Mouse (Mus musculus): ENCODE measurements at regions not wholly inside any gene's neighbourhood (a gene's known extent, or its start where the extent isn't known, plus 50 kb on each side); places are given as distances from the start of the nearest gene placed in this dataset.

DNA sequence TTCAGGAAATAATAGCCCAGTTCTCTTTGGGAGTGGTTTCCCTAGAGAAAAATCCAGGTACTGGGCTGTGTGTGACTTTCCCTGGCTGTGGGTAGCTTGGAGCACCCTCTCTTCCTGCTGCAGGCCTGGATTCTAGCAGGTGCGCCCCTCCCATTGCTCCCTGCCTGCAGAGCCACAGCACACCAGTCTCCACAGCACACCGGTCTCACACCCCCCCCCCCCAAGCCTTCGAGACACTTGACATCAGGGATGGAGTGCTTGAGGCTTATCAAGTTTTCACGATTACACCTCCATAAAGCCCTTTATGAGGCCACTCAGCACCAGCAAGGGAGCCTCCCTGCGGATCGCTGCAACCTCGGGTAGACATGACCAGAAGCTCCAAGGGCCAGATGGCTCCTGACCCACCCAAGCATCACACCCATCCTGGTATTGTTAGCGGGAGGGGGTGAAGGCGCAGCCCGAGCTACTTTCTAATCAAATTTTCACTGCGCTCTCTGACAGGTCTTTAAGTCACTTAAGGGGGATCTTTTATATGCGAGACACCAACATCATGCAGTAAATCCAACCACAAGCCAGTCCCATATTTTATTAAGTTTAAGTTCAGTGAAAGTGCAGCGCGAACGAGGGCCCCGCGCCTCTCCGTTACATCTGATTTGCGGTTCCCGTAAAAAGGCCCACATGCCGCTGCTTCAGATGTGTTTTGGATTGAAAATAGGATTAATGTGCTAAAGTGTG, 119.8 kb upstream of the Gsc start:
- ATAC-seq (replicated peaks; ENCODE audit: insufficient number of reproducible peaks, low FRiP score, low TSS enrichment, low read depth) (peak; percentile 19; the same call in 1 of the 2 replicates), DNase-seq (ENCODE audit: low spot score) (no peak)
- no peak overlapping the region for H3K4me3 ChIP-seq (ENCODE audit: low read depth, low read length)
- H3K36me3 ChIP-seq (replicated peaks; ENCODE audit: control insufficient read depth, insufficient read depth, low read depth, low read length), result no peaks in the 10 kb centered on the region
- 0 out of 2 replicates have a peak overlapping the region, but pooled peaks have one; percentile 4 for H3K4me2 ChIP-seq (ENCODE audit: low read depth, low read length)
- no peaks in the 10 kb centered on the region for H3K27me3 ChIP-seq (ENCODE audit: control insufficient read depth, insufficient read depth, low read length)
- H3K9me3 ChIP-seq (replicated peaks; ENCODE audit: control insufficient read depth, low read length), result no peaks in the 10 kb centered on the region
- 44% methylated on average over 21 of the region's 21 CpGs for WGBS
- no peaks in the 10 kb centered on the region; the same call in 1 of the 2 replicates for H3K4me1 ChIP-seq (ENCODE audit: control insufficient read depth, insufficient read depth, low read length)
- H3K9ac ChIP-seq (replicated peaks; ENCODE audit: low read length), result peak overlapping the region; percentile 3; the same call in 1 of the 2 replicates
- 0 out of 2 replicates have a peak overlapping the region, but pooled peaks have one; percentile 0 for H3K27ac ChIP-seq (replicated peaks; ENCODE audit: low read depth, low read length)

DNA sequence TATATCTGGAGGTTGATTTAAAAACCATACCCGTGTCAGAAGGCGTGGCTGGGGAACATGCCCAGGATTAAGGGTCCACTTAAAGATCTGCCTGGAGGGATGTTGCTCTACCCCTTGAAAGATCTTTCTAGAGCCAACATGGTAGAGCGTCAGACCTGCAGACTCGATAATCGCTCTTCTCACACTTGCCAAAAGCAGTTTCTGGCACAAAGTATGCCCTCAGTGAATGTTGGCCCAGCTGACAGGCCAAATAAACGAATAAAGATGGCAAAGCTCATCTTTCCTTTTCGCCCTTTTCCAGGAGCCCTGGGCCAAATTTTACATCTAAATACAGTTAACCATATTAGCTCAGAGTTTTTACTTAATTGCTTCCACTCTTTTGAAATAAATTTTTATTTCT, 118.4 kb upstream of the Gsc start:
- no peaks in the 10 kb centered on the region for H3K9me3 ChIP-seq (replicated peaks; ENCODE audit: control insufficient read depth, low read length)
- no peak for ATAC-seq (replicated peaks; ENCODE audit: insufficient number of reproducible peaks, low FRiP score, low TSS enrichment, low read depth)
- DNase-seq (ENCODE audit: low spot score), result no peak
- no peaks in the 10 kb centered on the region for H3K27me3 ChIP-seq (ENCODE audit: control insufficient read depth, insufficient read depth, low read length)
- 83% methylated on average over 7 of the region's 7 CpGs for WGBS
- H3K4me3 ChIP-seq (ENCODE audit: low read depth, low read length), result no peak overlapping the region
- H3K27ac ChIP-seq (replicated peaks; ENCODE audit: low read depth, low read length), result no peak overlapping the region
- no peak overlapping the region for H3K4me2 ChIP-seq (ENCODE audit: low read depth, low read length)
- no peaks in the 10 kb centered on the region for H3K36me3 ChIP-seq (replicated peaks; ENCODE audit: control insufficient read depth, insufficient read depth, low read depth, low read length)
- H3K9ac ChIP-seq (replicated peaks; ENCODE audit: low read length), result no peak overlapping the region
- H3K4me1 ChIP-seq (ENCODE audit: control insufficient read depth, insufficient read depth, low read length), result no peaks in the 10 kb centered on the region; the same call in 1 of the 2 replicates

DNA sequence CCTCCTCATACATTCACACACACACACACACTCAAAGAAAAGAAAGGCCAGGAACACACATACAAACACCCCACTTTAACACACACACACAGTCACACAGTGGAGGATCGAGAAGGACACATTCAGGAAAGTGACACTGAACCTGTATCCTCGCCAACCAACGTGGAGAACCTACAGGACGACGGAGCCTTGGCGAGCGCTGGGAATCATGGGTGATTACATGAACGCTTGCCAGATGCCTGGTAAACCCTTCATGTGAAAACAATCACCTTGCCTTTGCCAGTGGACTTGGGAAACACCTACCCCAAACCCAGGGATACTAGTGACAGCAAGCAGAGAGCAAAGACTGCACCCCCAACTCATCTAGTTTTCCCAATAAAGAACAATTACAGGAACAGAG, 117.2 kb upstream of the Gsc start:
- Histone ChIP-seq H3K9me3 (replicated peaks; ENCODE audit: control insufficient read depth, low read length) (no peaks in the 10 kb centered on the region), H3K27ac (replicated peaks; ENCODE audit: low read depth, low read length) (no peak overlapping the region), H3K4me1 (ENCODE audit: control insufficient read depth, insufficient read depth, low read length) (no peaks in the 10 kb centered on the region; the same call in 1 of the 2 replicates), H3K4me2 (ENCODE audit: low read depth, low read length) (no peak overlapping the region), H3K27me3 (ENCODE audit: control insufficient read depth, insufficient read depth, low read length) (no peaks in the 10 kb centered on the region), H3K9ac (replicated peaks; ENCODE audit: low read length) (no peak overlapping the region), H3K4me3 (ENCODE audit: low read depth, low read length) (no peak overlapping the region), H3K36me3 (replicated peaks; ENCODE audit: control insufficient read depth, insufficient read depth, low read depth, low read length) (no peaks in the 10 kb centered on the region)
- DNase-seq (ENCODE audit: low spot score) (no peak), ATAC-seq (replicated peaks; ENCODE audit: insufficient number of reproducible peaks, low FRiP score, low TSS enrichment, low read depth) (no peak)
- 78% methylated on average over 8 of the region's 8 CpGs for WGBS

DNA sequence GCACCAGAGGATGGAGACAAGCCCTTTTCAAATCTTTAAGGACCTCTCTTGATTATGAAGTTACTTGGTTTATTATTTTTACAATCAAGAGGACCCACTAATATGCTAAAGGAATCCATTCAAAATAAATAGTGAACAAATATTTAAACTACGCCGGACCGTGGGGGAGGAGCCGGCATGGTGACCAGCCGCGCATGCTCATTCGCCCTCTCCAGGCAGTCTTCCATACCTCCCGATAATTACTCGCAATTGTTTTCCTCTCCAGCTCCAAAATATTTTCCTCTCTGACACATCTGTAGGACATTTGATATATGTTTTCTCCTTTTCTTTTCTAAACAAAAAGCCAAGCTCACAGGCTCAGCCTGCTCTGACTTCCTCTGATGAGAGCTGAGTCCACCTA, 111.3 kb upstream of the Gsc start:
- Histone ChIP-seq H3K9ac (replicated peaks; ENCODE audit: low read length) (no peak overlapping the region), H3K4me2 (ENCODE audit: low read depth, low read length) (no peak overlapping the region; the same call in 1 of the 2 replicates), H3K9me3 (replicated peaks; ENCODE audit: control insufficient read depth, low read length) (no peaks in the 10 kb centered on the region), H3K36me3 (replicated peaks; ENCODE audit: control insufficient read depth, insufficient read depth, low read depth, low read length) (no peaks in the 10 kb centered on the region), H3K4me1 (ENCODE audit: control insufficient read depth, insufficient read depth, low read length) (no peaks in the 10 kb centered on the region; the same call in 1 of the 2 replicates), H3K4me3 (ENCODE audit: low read depth, low read length) (no peak overlapping the region), H3K27me3 (ENCODE audit: control insufficient read depth, insufficient read depth, low read length) (no peaks in the 10 kb centered on the region), H3K27ac (replicated peaks; ENCODE audit: low read depth, low read length) (no peak overlapping the region)
- peak; percentile 30 for DNase-seq (ENCODE audit: low spot score)
- WGBS, result 65% methylated on average over 9 of the region's 9 CpGs
- ATAC-seq (replicated peaks; ENCODE audit: insufficient number of reproducible peaks, low FRiP score, low TSS enrichment, low read depth), result no peak

DNA sequence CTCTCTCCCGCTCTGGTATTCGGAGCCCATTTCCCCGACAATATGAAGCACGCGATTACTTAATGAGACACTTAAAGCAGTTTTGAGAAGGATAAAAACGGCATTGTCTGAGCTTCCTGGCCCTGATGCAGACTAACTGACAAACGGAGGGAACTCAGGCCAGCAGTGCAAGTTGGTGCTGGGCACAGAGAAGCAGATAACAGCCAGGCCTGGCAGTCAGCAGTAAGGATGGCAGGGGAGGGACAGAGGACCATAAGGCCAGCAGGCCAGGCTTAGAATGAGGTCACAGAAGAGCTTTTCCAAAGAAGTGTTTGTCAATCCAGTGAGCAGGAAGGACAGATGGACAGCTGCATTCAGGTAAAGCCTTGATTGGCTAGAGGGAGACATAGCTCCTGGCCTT, 107.7 kb upstream of the Gsc start:
- H3K9ac ChIP-seq (replicated peaks; ENCODE audit: low read length), result no peak overlapping the region
- no peaks in the 10 kb centered on the region for H3K9me3 ChIP-seq (replicated peaks; ENCODE audit: control insufficient read depth, low read length)
- WGBS, result 57% methylated on average over 7 of the region's 7 CpGs
- no peak overlapping the region for H3K4me2 ChIP-seq (ENCODE audit: low read depth, low read length)
- DNase-seq (ENCODE audit: low spot score) (no peak), ATAC-seq (replicated peaks; ENCODE audit: insufficient number of reproducible peaks, low FRiP score, low TSS enrichment, low read depth) (no peak)
- H3K4me3 ChIP-seq (ENCODE audit: low read depth, low read length), result no peak overlapping the region
- no peaks in the 10 kb centered on the region for H3K36me3 ChIP-seq (replicated peaks; ENCODE audit: control insufficient read depth, insufficient read depth, low read depth, low read length)
- no peaks in the 10 kb centered on the region for H3K27me3 ChIP-seq (ENCODE audit: control insufficient read depth, insufficient read depth, low read length)
- no peak overlapping the region for H3K27ac ChIP-seq (replicated peaks; ENCODE audit: low read depth, low read length)
- no peaks in the 10 kb centered on the region; the same call in 1 of the 2 replicates for H3K4me1 ChIP-seq (ENCODE audit: control insufficient read depth, insufficient read depth, low read length)

DNA sequence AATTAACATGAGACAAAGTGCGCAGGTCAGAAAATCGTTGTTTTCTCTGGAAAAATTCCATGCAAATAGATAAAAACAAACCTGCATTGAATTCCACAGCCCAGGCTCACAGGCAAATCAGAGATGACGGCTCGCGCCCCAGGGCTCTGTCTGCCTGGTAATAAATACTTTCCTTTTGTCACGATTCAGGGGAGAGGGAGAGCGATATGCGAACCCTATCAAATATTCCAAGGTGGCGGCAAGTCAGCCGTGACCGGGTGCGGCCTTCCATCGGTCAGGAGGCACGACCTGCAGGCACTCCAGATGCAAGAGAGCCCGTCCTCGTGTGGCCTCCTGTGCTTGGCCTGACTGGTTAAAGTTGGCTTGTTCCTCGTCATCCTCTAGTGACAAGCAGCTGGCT, 94.5 kb upstream of the Gsc start:
- H3K36me3 ChIP-seq (replicated peaks; ENCODE audit: control insufficient read depth, insufficient read depth, low read depth, low read length), result no peaks in the 10 kb centered on the region
- H3K27me3 ChIP-seq (ENCODE audit: control insufficient read depth, insufficient read depth, low read length), result no peaks in the 10 kb centered on the region
- no peak overlapping the region for H3K9ac ChIP-seq (replicated peaks; ENCODE audit: low read length)
- H3K9me3 ChIP-seq (replicated peaks; ENCODE audit: control insufficient read depth, low read length), result no peaks in the 10 kb centered on the region
- DNase-seq (ENCODE audit: low spot score), result peak; percentile 51
- H3K27ac ChIP-seq (replicated peaks; ENCODE audit: low read depth, low read length), result no peak overlapping the region
- WGBS, result 59% methylated on average over 17 of the region's 17 CpGs
- H3K4me2 ChIP-seq (ENCODE audit: low read depth, low read length), result no peak overlapping the region
- H3K4me3 ChIP-seq (ENCODE audit: low read depth, low read length), result no peak overlapping the region
- H3K4me1 ChIP-seq (ENCODE audit: control insufficient read depth, insufficient read depth, low read length), result no peaks in the 10 kb centered on the region
- 0 out of 2 replicates have a peak, but pooled peaks have one; percentile 66 for ATAC-seq (replicated peaks; ENCODE audit: insufficient number of reproducible peaks, low FRiP score, low TSS enrichment, low read depth)

DNA sequence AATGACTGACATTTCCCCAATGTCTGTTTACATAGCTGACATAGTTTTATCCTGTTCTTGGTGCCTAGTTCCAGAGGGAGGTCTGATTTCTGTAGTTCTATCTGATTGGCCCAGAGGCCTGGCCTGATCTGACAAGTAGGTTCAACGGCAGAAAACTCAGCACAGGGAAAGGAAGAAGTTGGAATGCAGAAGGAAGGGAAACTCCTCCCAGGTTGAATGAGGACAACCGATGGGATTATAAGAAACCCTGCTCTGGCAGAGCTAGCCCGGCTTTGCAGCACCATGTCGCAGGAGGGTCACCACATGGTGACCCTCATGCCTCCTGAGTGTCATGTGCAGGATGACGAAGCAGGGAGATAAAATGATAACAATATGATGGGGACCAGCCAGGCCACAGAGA, 89.8 kb upstream of the Gsc start:
- 39% methylated on average over 5 of the region's 5 CpGs for WGBS
- Histone ChIP-seq H3K27me3 (ENCODE audit: control insufficient read depth, insufficient read depth, low read length) (no peaks in the 10 kb centered on the region), H3K36me3 (replicated peaks; ENCODE audit: control insufficient read depth, insufficient read depth, low read depth, low read length) (no peaks in the 10 kb centered on the region), H3K9me3 (replicated peaks; ENCODE audit: control insufficient read depth, low read length) (no peaks in the 10 kb centered on the region), H3K4me2 (ENCODE audit: low read depth, low read length) (no peak overlapping the region), H3K4me1 (ENCODE audit: control insufficient read depth, insufficient read depth, low read length) (no peaks in the 10 kb centered on the region), H3K27ac (replicated peaks; ENCODE audit: low read depth, low read length) (no peak overlapping the region), H3K4me3 (ENCODE audit: low read depth, low read length) (no peak overlapping the region), H3K9ac (replicated peaks; ENCODE audit: low read length) (no peak overlapping the region)
- DNase-seq (ENCODE audit: low spot score), result no peak
- ATAC-seq (replicated peaks; ENCODE audit: insufficient number of reproducible peaks, low FRiP score, low TSS enrichment, low read depth), result no peak

DNA sequence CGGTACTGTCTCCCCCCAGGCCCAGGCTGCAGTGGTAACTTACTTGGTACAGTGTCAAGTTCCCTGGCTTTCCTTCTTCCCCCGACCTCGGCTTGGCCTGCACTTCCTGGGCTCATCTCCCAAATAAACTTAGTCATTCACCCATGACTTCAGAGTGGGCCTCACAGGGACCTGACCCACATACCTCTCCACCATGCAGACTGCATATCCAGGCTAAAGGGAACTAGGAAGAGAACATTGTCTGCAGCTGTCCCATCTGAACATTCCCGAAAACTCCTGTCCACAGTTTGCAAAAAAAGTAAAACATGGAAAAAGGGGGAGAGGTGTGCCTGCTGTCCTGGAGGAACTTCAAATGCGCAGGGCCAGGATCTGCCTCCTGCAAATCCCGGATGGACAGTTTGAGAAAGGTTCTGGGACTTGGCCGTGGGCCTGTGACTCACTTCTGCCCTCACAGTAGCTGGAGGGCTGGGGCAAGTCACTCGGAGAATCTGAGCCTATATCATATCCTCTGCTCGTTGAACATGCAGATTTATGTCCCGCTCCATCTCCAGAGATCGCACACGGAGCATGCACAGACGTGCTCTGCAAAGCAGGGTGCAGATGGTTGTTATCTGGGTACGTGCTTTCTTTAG, 87.9 kb upstream of the Gsc start:
- no peaks in the 10 kb centered on the region for H3K27me3 ChIP-seq (ENCODE audit: control insufficient read depth, insufficient read depth, low read length)
- WGBS, result 68% methylated on average over 14 of the region's 14 CpGs
- no peaks in the 10 kb centered on the region for H3K9me3 ChIP-seq (replicated peaks; ENCODE audit: control insufficient read depth, low read length)
- no peak overlapping the region for H3K4me3 ChIP-seq (ENCODE audit: low read depth, low read length)
- H3K9ac ChIP-seq (replicated peaks; ENCODE audit: low read length), result no peak overlapping the region
- no peak for DNase-seq (ENCODE audit: low spot score)
- H3K27ac ChIP-seq (replicated peaks; ENCODE audit: low read depth, low read length), result no peak overlapping the region
- no peak overlapping the region for H3K4me2 ChIP-seq (ENCODE audit: low read depth, low read length)
- H3K36me3 ChIP-seq (replicated peaks; ENCODE audit: control insufficient read depth, insufficient read depth, low read depth, low read length), result no peaks in the 10 kb centered on the region
- H3K4me1 ChIP-seq (ENCODE audit: control insufficient read depth, insufficient read depth, low read length), result no peaks in the 10 kb centered on the region
- no peak for ATAC-seq (replicated peaks; ENCODE audit: insufficient number of reproducible peaks, low FRiP score, low TSS enrichment, low read depth)

Measured in embryonic facial prominence, embryonic 11.5 days (tissue).